Mouse (Mus musculus): ENCODE measurements at regions not wholly inside any gene's neighbourhood (a gene's known extent, or its start where the extent isn't known, plus 50 kb on each side); places are given as distances from the start of the nearest gene placed in this dataset.

DNA sequence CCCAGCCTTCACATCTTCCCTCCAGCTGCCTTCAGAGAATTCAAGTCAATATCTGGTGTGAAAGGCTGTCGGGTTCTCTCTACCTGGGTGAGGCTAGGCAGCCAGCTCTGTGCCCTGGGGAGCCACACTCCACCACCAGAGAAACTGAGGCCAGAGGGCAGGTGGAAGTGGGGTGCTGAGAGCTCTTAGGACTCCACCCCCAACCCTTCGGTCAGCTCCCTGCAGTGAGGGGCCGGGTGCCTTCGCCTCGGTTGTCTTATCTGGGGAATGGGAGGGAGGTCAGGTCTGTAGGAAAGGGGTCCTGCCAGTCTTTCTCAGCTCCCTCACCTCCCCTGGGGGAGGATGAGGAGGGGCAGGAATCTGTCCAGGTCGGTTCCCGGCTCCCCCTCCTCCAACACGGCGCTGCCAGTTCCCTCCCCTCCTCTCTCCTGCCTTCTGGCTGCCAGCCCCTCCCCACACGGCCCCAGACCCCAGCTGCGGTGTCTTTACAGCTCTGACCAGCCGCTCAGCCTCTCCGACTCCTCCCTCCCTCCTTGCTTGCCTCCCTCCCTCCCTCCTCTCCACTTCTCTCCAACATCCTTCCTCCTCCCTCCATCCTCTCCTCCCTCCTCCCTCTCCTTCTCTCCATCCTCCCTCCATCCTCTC lies 97.8 kb downstream of the Cstad start:
- peak; percentile 88 for DNase-seq
- Histone ChIP-seq H3K9me3 (ENCODE audit: low read length) (no peaks in the 10 kb centered on the region), H3K27me3 (ENCODE audit: insufficient read depth, low read length) (no peaks in the 10 kb centered on the region), H3K4me2 (ENCODE audit: low read depth) (peak overlapping the region; percentile 63), H3K4me1 (ENCODE audit: insufficient read depth) (peaks cover 26% of the 10 kb centered on the region), H3K27ac (ENCODE audit: low read depth, low read length) (peak overlapping the region; percentile 99), H3K4me3 (ENCODE audit: low read depth, low read length) (peak overlapping the region; percentile 31), H3K36me3 (ENCODE audit: insufficient read depth) (no peaks in the 10 kb centered on the region), H3K9ac (peak overlapping the region; percentile 43)
- no peak for TF ChIP-seq CTCF (IDR thresholded peaks at IDR 0.05; ENCODE audit: low read depth)
- peak; percentile 76 for ATAC-seq
- WGBS, result 4% methylated on average over 13 of the region's 13 CpGs

DNA sequence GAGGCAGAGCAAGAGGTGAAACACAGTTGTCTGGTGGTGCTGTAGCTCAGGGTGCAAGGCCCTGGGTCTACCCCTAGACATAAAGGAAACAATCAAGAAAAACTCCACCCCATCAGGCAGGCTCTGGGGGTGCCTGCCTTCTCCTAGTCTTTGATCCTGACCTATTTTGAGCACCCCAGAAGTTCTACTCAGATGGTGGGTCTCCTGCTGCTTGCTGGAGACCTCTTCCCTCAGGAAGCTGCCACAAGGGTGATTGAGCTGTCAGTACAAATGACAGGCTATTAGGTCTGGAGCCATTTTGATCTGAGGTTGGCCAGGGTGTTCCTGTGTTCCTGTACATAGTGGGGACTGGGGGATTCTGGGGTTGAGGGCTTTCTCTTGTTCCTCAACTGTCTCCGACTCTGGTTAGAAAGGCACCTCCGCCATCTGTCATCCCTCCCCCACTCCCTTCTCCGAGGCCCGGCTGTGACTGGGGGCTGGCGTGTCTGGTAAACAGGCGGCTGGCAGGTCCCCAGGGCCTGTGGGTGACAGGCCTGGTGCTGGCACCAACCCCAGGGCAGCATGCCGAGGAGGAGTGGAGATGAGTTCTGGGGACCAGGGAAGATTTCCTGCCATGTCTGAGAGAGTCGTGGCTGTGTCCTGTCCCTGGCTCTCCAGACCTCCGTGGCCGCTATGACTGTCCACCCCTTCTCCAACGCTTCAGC lies 97.2 kb downstream of the Cstad start:
- peaks cover 32% of the 10 kb centered on the region for H3K4me1 ChIP-seq (ENCODE audit: insufficient read depth)
- peak; percentile 56 for ATAC-seq
- no peaks in the 10 kb centered on the region for H3K27me3 ChIP-seq (ENCODE audit: insufficient read depth, low read length)
- 5% methylated on average over 11 of the region's 11 CpGs for WGBS
- H3K9ac ChIP-seq, result peak overlapping the region; percentile 43; the same call in 1 of the 2 replicates
- DNase-seq, result peak; percentile 90
- H3K9me3 ChIP-seq (ENCODE audit: low read length), result no peaks in the 10 kb centered on the region
- peak overlapping the region; percentile 63 for H3K4me2 ChIP-seq (ENCODE audit: low read depth)
- no peak overlapping the region for H3K4me3 ChIP-seq (ENCODE audit: low read depth, low read length)
- no peak for TF ChIP-seq CTCF (IDR thresholded peaks at IDR 0.05; ENCODE audit: low read depth)
- H3K36me3 ChIP-seq (ENCODE audit: insufficient read depth), result no peaks in the 10 kb centered on the region
- H3K27ac ChIP-seq (ENCODE audit: low read depth, low read length), result peak overlapping the region; percentile 99

DNA sequence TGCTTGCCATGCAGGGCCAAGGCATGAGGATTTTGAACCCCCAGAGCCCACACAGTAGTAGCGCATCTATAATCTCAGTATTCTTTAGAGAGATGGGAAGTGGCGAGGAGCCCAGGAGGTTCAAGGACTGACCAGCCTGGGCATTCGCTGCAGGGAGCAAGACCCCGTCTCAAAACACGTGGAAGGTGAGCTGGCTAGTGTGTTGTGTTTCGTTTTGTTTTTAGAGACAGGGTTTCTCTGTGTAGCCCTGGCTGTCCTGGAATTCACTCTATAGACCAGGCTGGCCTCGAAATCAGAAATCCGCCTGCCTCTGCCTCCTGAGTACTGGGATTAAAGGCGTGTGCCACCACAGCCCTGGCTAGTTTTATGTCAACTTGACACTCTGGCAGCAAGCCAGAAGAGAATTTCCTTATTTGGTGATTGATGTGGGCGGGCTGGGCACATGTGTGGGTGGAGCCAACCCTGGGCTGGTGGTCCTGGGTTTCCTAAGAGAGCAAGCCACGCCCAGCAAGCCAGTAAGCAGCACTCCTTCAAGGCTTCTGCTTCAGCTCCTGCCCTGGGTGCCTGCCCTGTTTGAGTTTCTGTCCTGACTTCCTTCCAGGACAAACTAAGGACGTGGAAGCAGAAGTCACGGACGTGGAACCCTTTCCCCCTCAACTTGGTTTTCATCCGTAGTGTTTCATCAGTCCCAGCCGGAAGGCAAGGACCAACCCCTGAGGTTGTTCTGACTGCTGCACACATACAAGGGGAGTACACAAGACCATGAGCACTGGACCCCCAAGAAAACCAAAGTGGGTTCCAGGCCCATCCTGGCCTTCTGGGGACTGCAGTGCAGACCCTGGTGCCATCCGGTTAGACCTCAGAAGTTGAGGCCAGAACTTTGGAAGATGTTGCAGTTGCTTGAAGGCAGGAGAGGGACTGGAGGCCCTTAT lies 96.4 kb downstream of the Cstad start:
- WGBS, result 87% methylated on average over 17 of the region's 17 CpGs
- no peak overlapping the region for H3K9ac ChIP-seq
- H3K36me3 ChIP-seq (ENCODE audit: insufficient read depth), result no peaks in the 10 kb centered on the region
- H3K27ac ChIP-seq (ENCODE audit: low read depth, low read length), result peak overlapping the region; percentile 99
- ATAC-seq (no peak), DNase-seq (no peak)
- H3K27me3 ChIP-seq (ENCODE audit: insufficient read depth, low read length), result no peaks in the 10 kb centered on the region
- H3K4me2 ChIP-seq (ENCODE audit: low read depth), result no peak overlapping the region
- no peak for TF ChIP-seq CTCF (IDR thresholded peaks at IDR 0.05; ENCODE audit: low read depth)
- H3K9me3 ChIP-seq (ENCODE audit: low read length), result no peaks in the 10 kb centered on the region
- peaks cover 37% of the 10 kb centered on the region for H3K4me1 ChIP-seq (ENCODE audit: insufficient read depth)
- H3K4me3 ChIP-seq (ENCODE audit: low read depth, low read length), result no peak overlapping the region

DNA sequence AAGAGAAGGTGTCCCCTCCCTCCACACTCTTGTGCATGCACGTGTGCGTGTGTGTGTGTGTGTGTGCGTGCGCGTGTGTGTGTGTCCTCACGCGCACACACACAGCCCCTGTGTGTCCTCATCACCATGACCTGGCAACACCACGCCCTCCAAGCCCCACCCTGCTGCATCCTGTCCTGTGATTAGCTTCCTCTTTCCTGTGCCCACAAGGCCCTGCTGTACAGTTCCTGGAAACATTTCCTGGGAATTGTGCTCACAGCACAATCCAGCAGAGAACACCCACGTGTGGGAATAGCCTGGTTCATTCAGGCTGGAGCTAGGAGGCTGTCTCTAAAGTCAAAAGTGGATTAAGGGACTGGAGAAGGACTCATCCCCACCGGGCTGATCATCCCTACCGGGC lies 95.5 kb downstream of the Cstad start:
- no peak for DNase-seq
- peaks cover 42% of the 10 kb centered on the region for H3K4me1 ChIP-seq (ENCODE audit: insufficient read depth)
- no peak for ATAC-seq

DNA sequence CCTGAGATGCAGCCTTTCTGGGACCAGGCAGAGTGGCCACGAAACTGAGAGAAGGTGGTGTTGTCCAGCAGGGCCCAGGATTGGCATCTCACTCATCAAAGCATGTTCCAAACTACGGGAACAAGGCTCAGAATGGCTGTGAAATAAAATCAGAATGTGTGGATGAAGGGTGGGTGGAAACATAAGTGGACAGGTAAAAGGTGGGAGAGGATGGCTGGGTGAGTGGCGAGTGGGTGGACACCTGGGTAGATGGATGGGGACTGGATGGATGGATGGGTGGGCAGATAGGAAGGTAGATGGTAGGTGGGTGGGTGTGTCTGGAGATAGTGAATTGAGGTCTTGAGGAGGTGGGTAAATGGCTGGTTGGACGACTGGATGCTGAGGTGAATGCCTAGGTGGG lies 93.6 kb downstream of the Cstad start:
- H3K27ac ChIP-seq (ENCODE audit: low read depth, low read length), result peak overlapping the region; percentile 29; the same call in 1 of the 2 replicates
- no peak for ATAC-seq

More for the DNA sequence above, 95.5 kb downstream of the Cstad start:
- H3K27me3 ChIP-seq (ENCODE audit: insufficient read depth, low read length), result no peaks in the 10 kb centered on the region
- TF ChIP-seq CTCF (IDR thresholded peaks at IDR 0.05; ENCODE audit: low read depth), result no peak
- H3K4me3 ChIP-seq (ENCODE audit: low read depth, low read length), result no peak overlapping the region
- WGBS, result 82% methylated on average over 11 of the region's 11 CpGs
- H3K36me3 ChIP-seq (ENCODE audit: insufficient read depth), result no peaks in the 10 kb centered on the region
- no peaks in the 10 kb centered on the region for H3K9me3 ChIP-seq (ENCODE audit: low read length)
- no peak overlapping the region for H3K9ac ChIP-seq
- no peak overlapping the region for H3K4me2 ChIP-seq (ENCODE audit: low read depth)
- H3K27ac ChIP-seq (ENCODE audit: low read depth, low read length), result peak overlapping the region; percentile 64

DNA sequence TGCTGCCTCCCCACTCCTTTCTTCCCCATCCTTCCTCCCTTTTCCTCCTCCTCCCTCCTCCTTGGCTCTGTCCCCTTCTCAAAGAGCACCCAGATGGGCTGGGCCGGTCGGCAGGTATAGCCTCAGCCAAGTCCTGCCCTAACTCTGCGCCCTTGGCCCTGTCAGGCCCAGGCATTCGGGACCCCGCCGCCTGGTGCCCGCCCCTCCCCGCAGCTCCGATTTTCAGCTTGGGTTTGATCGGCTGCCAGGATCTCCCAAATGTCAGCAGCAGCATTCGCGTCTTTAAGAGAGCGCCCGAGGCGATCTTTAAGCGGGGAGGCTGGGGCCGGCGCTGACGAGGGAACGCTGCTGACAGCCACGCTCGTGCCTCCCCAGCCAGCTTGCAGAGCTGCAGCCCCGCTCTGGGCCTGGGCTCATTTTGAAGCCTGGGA lies 92.3 kb downstream of the Cstad start:
- DNase-seq, result peak; percentile 83
- Histone ChIP-seq H3K4me1 (ENCODE audit: insufficient read depth) (peaks cover 23% of the 10 kb centered on the region), H3K9ac (peak overlapping the region; percentile 33), H3K27ac (ENCODE audit: low read depth, low read length) (peak overlapping the region; percentile 83), H3K36me3 (ENCODE audit: insufficient read depth) (no peaks in the 10 kb centered on the region), H3K9me3 (ENCODE audit: low read length) (0 out of 2 replicates have a peak, but pooled peaks cover 4% of the 10 kb centered on the region), H3K27me3 (ENCODE audit: insufficient read depth, low read length) (no peaks in the 10 kb centered on the region), H3K4me2 (ENCODE audit: low read depth) (0 out of 2 replicates have a peak overlapping the region, but pooled peaks have one; percentile 21), H3K4me3 (ENCODE audit: low read depth, low read length) (no peak overlapping the region)
- 0 out of 2 replicates have a peak, but pooled peaks have one; percentile 23 for ATAC-seq
- WGBS, result 5% methylated on average over 23 of the region's 23 CpGs
- TF ChIP-seq CTCF (IDR thresholded peaks at IDR 0.05; ENCODE audit: low read depth), result no peak

More for the DNA sequence above, 93.6 kb downstream of the Cstad start:
- no peaks in the 10 kb centered on the region for H3K36me3 ChIP-seq (ENCODE audit: insufficient read depth)
- 0 out of 2 replicates have a peak, but pooled peaks cover 4% of the 10 kb centered on the region for H3K9me3 ChIP-seq (ENCODE audit: low read length)
- H3K9ac ChIP-seq, result no peak overlapping the region
- TF ChIP-seq CTCF (IDR thresholded peaks at IDR 0.05; ENCODE audit: low read depth), result no peak
- peaks cover 32% of the 10 kb centered on the region for H3K4me1 ChIP-seq (ENCODE audit: insufficient read depth)
- no peak overlapping the region for H3K4me3 ChIP-seq (ENCODE audit: low read depth, low read length)
- 86% methylated on average over 4 of the region's 4 CpGs for WGBS
- no peak overlapping the region for H3K4me2 ChIP-seq (ENCODE audit: low read depth)
- H3K27me3 ChIP-seq (ENCODE audit: insufficient read depth, low read length), result no peaks in the 10 kb centered on the region
- no peak for DNase-seq
